Mouse (Mus musculus) embryonic facial prominence, embryonic 12.5 days (tissue): ENCODE measurements around the gene Med22. TPM values are rescaled to one million over a fixed set of nuclear protein-coding genes. Genes with fewer than 3 reads are reported as not detected.
"Not testable (repeated sequence)": the region's sequence is repeated elsewhere in the genome, so short reads cannot be mapped to it uniquely, and the experiment has no call there.

ENCODE experiments used
- ATAC-seq: fragments of 200-750 bp; cut with Nextera tagmentation; 2 replicates; pipeline ENCODE4 v1.8.0; 2017; ENCODE audit not compliant: insufficient number of reproducible peaks, insufficient read depth, low FRiP score, low TSS enrichment
- H3K27ac ChIP-seq: fragments of 300-500 bp; sonication (generic); 2 replicates; pipeline ENCODE4 v1.5.1; 2016; ENCODE audit warnings: mild to moderate bottlenecking
- H3K27me3 ChIP-seq: fragments of 300-500 bp; sonication (generic); 2 replicates; pipeline ENCODE4 v1.6.1; 2016; ENCODE audit warnings: mild to moderate bottlenecking, moderate library complexity
- H3K36me3 ChIP-seq: fragments of 300-500 bp; sonication (generic); 2 replicates; pipeline ENCODE4 v1.6.1; 2016; ENCODE audit warnings: mild to moderate bottlenecking
- H3K4me1 ChIP-seq: fragments of 300-500 bp; sonication (generic); 2 replicates; pipeline ENCODE4 v1.6.1; 2016
- H3K4me2 ChIP-seq: fragments of 300-500 bp; sonication (generic); replicated peaks from 2 replicates; pipeline ENCODE4 v1.6.1; 2016; ENCODE audit warnings: mild to moderate bottlenecking, moderate library complexity
- H3K4me3 ChIP-seq: fragments of 300-500 bp; sonication (generic); 2 replicates; pipeline ENCODE4 v1.5.1; 2016; ENCODE audit warnings: mild to moderate bottlenecking
- H3K9ac ChIP-seq: fragments of 300-500 bp; sonication (generic); 2 replicates; pipeline ENCODE4 v1.6.1; 2016; ENCODE audit warnings: mild to moderate bottlenecking, moderate library complexity
- H3K9me3 ChIP-seq: fragments of 300-500 bp; sonication (generic); 2 replicates; pipeline ENCODE4 v1.6.1; 2016; ENCODE audit warnings: mild to moderate bottlenecking, moderate library complexity
- WGBS: fragments of 180-500 bp; shearing (Covaris S2); methylation state at CpG from one replicate; pipeline ENCODE4 v1.1.7; 2016; 5-methylcytosine and 5-hydroxymethylcytosine counted together
- polyA plus RNA-seq: library from polyadenylated mRNA; unstranded; fragments of >200 nt; fragmentation: Nextera tagmentation; extraction: Ambion mirVana; gene quantifications from 2 replicates; pipeline ENCODE4 v1.2.1, GENCODE M21; 2016

Gene Med22
- polyA plus RNA-seq, 1 experiment from 2014 or later: 72.1 TPM

- ATAC-seq: peak; percentile 89
- Histone ChIP-seq H3K9me3 (no peaks in the 10 kb centered on the region), H3K9ac (peak within 1 kb of the TSS; percentile 84), H3K36me3 (peaks cover 55% of the 10 kb centered on the region), H3K27ac (peak within 1 kb of the TSS; percentile 91), H3K4me3 (peak within 1 kb of the TSS; percentile 84), H3K4me2 (peak within 1 kb of the TSS; percentile 83), H3K27me3 (no peaks in the 10 kb centered on the region), H3K4me1 (peaks cover 18% of the 10 kb centered on the region)
- under 1% methylated on average over 41 of the region's 41 CpGs for WGBS
These were observed 7.8 kb downstream of the Med22 start, which contains the start of gene Surf6 for GRCm38 (mm10) chr2:26902467-26903220. TSS of gene Surf6 (minus strand) at chr2:26902879.

GRCm38 (mm10) chr2:26901834-26902400, 8.6 kb downstream of the Med22 start:
- peaks cover 55% of the 10 kb centered on the region for H3K36me3 ChIP-seq
- H3K9ac ChIP-seq: peak overlapping the region; percentile 84
- H3K9me3 ChIP-seq: no peaks in the 10 kb centered on the region
- H3K4me1 ChIP-seq: peaks cover 18% of the 10 kb centered on the region
- peak overlapping the region; percentile 84 for H3K4me3 ChIP-seq
- peak overlapping the region; percentile 91; the same call in 1 of the 2 replicates for H3K27ac ChIP-seq
- WGBS: 11% methylated on average over 7 of the region's 7 CpGs
- peak overlapping the region; percentile 83 for H3K4me2 ChIP-seq
- no peak for ATAC-seq
- no peaks in the 10 kb centered on the region for H3K27me3 ChIP-seq

- WGBS: 74% methylated on average over 1 of the region's 1 CpGs
- no peaks in the 10 kb centered on the region for H3K9me3 ChIP-seq
- H3K4me2 ChIP-seq: no peak overlapping the region
- H3K27me3 ChIP-seq: no peaks in the 10 kb centered on the region
- peaks cover 18% of the 10 kb centered on the region for H3K4me1 ChIP-seq
- H3K36me3 ChIP-seq: peaks cover 55% of the 10 kb centered on the region
- H3K9ac ChIP-seq: no peak overlapping the region
- H3K27ac ChIP-seq: no peak overlapping the region
- ATAC-seq: no peak
- no peak overlapping the region for H3K4me3 ChIP-seq
These were observed 9.7 kb downstream of the Med22 start for GRCm38 (mm10) chr2:26900731-26901130.

GRCm38 (mm10) chr2:26895898-26896297, 14.6 kb downstream of the Med22 start:
- WGBS: 93% methylated on average over 4 of the region's 4 CpGs
- Histone ChIP-seq H3K36me3 (peaks cover 84% of the 10 kb centered on the region), H3K4me3 (no peak overlapping the region), H3K27ac (no peak overlapping the region), H3K4me1 (no peaks in the 10 kb centered on the region), H3K4me2 (no peak overlapping the region), H3K9me3 (no peaks in the 10 kb centered on the region), H3K9ac (no peak overlapping the region), H3K27me3 (no peaks in the 10 kb centered on the region)
- ATAC-seq: no peak

- peaks cover 27% of the 10 kb centered on the region for H3K36me3 ChIP-seq
- not testable (repeated sequence) for H3K4me2 ChIP-seq, H3K9ac ChIP-seq, H3K27ac ChIP-seq, H3K4me3 ChIP-seq, H3K9me3 ChIP-seq, H3K27me3 ChIP-seq, H3K4me1 ChIP-seq, ATAC-seq
- WGBS: 75% methylated on average over 3 of the region's 4 CpGs
These were observed 24.3 kb downstream of the Med22 start for GRCm38 (mm10) chr2:26886170-26886569.

- H3K9ac ChIP-seq, H3K4me1 ChIP-seq, H3K27ac ChIP-seq, H3K9me3 ChIP-seq, H3K4me3 ChIP-seq, H3K4me2 ChIP-seq, ATAC-seq, H3K27me3 ChIP-seq: not testable (repeated sequence)
- peaks cover 21% of the 10 kb centered on the region for H3K36me3 ChIP-seq
- WGBS: 79% methylated on average over 2 of the region's 2 CpGs
These were observed 24.9 kb downstream of the Med22 start for GRCm38 (mm10) chr2:26885541-26885940.

GRCm38 (mm10) chr2:26878571-26878970, 31.9 kb downstream of the Med22 start:
- H3K4me1 ChIP-seq: no peaks in the 10 kb centered on the region
- H3K27ac ChIP-seq: no peak overlapping the region
- no peaks in the 10 kb centered on the region for H3K36me3 ChIP-seq
- H3K9me3 ChIP-seq: no peaks in the 10 kb centered on the region; the same call in 1 of the 2 replicates
- no peak overlapping the region for H3K4me2 ChIP-seq
- H3K4me3 ChIP-seq: no peak overlapping the region
- no peak for ATAC-seq
- H3K27me3 ChIP-seq: no peaks in the 10 kb centered on the region
- no peak overlapping the region for H3K9ac ChIP-seq

- Histone ChIP-seq H3K27ac (no peak overlapping the region), H3K36me3 (no peaks in the 10 kb centered on the region), H3K27me3 (no peaks in the 10 kb centered on the region), H3K4me3 (no peak overlapping the region), H3K4me1 (no peaks in the 10 kb centered on the region), H3K4me2 (no peak overlapping the region), H3K9me3 (no peaks in the 10 kb centered on the region), H3K9ac (no peak overlapping the region)
- 63% methylated on average over 6 of the region's 6 CpGs for WGBS
- ATAC-seq: no peak
These were observed 39.8 kb downstream of the Med22 start for GRCm38 (mm10) chr2:26870666-26871065.

- no peaks in the 10 kb centered on the region for H3K36me3 ChIP-seq
- no peak within 1 kb of the TSS for H3K4me3 ChIP-seq
- 60% methylated on average over 3 of the region's 3 CpGs for WGBS
- no peaks in the 10 kb centered on the region for H3K27me3 ChIP-seq
- no peak for ATAC-seq
- no peak within 1 kb of the TSS for H3K27ac ChIP-seq
- no peak within 1 kb of the TSS for H3K9ac ChIP-seq
- no peaks in the 10 kb centered on the region for H3K9me3 ChIP-seq
- no peak within 1 kb of the TSS for H3K4me2 ChIP-seq
- H3K4me1 ChIP-seq: no peaks in the 10 kb centered on the region
These were observed 45.6 kb downstream of the Med22 start, which contains the start of gene Abo for GRCm38 (mm10) chr2:26864879-26865278. TSS of gene Abo (minus strand) at chr2:26864979.

- no peak overlapping the region for H3K4me2 ChIP-seq
- H3K9me3 ChIP-seq: no peaks in the 10 kb centered on the region
- H3K36me3 ChIP-seq: no peaks in the 10 kb centered on the region
- H3K4me3 ChIP-seq: no peak overlapping the region
- no peaks in the 10 kb centered on the region for H3K4me1 ChIP-seq
- no peak overlapping the region for H3K27ac ChIP-seq
- H3K27me3 ChIP-seq: no peaks in the 10 kb centered on the region
- no peak overlapping the region for H3K9ac ChIP-seq
- WGBS: 74% methylated on average over 3 of the region's 3 CpGs
- ATAC-seq: no peak
These were observed 47.6 kb downstream of the Med22 start for GRCm38 (mm10) chr2:26862856-26863255.
